Mouse (Mus musculus) right cerebral cortex, postnatal 14 days (tissue): ENCODE data around the gene Afm.

Experiments used
- DNase-seq: peaks from one replicate; pipeline ENCODE4 v3.0.0; 2022

The Afm gene

GRCm38 (mm10) chr5:90518356-90519100 lies at the start of gene Afm:
Afm (plus strand) TSS chr5:90518932.
- no peak for DNase-seq

- DNase-seq: no peak
Measured at GRCm38 (mm10) chr5:90470836-90471235, 47.9 kb upstream of the Afm start.

DNA sequence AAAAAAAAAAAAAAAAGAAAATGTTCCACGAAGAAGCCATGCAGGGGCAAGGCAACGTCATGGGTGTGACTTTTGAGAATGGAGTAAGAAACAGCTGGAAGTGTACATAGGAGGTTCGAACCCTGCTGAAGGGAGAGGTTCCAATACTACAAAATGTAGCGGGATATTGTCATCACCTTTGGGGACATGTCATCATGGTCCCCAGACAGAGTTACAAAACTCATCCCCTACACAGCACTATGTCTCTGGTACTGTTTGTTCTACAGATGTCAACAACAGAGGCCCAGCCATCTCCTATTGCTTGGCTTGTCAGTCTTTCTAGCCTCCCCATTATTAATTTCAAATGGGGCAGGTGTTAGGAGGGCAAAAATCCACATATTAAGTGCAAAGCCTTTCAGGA lies 44.8 kb upstream of the Afm start:
- DNase-seq: no peak

DNA sequence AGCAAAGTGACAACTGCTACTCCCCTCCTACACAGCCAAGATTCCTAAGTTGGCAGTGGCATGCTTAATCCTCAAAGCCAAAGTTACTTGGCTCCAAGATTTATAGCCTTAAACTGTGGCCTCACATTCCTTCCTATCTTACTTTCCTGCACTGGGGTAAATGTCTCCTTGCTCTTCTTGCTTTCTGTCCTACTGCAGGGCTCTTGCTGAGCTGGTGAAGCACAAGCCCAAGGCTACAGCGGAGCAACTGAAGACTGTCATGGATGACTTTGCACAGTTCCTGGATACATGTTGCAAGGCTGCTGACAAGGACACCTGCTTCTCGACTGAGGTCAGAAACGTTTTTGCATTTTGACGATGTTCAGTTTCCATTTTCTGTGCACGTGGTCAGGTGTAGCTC lies 44.4 kb upstream of the Afm start:
- DNase-seq: no peak

- DNase-seq: no peak
Measured at GRCm38 (mm10) chr5:90476741-90477140, 42.0 kb upstream of the Afm start.

DNA sequence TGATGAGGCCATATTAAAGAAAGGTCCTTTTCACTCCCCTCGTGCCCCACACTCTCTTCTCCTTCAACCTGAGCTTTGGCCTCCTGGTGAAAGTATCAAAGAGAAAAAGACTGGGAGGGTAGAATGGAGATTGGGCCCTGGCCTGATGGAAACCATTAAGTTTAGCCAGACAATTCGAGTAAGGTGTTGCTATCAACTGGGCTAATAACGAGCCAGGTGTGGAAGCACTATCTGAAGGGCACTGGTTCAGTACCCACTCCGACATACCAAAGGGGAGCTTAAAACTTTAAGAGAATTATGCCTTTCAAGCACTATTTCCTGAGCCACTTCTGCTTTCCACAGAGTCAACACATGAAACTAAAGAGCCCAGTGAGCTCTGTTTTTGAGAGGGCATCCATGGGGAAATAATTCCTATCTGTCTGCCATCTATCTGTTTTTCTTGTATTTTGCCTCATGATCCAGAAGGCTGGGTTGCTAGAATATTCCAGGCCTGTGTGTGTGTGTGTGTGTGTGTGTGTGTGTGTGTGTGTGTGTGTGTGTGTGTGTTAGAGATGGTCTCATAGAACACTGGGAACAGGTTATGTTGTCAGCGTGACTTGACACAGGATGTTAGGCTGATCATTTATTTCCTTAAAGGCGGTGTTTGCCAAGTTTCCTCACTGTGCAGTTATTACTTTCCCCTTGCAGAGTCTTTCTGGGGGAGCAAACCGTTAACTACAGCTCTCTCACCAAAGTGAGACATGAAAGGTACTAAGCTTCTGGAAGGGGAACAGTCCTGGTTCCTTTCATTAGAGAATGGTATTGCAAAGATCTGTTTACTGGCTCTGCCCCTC lies 41.2 kb upstream of the Afm start:
- DNase-seq: no peak

DNA sequence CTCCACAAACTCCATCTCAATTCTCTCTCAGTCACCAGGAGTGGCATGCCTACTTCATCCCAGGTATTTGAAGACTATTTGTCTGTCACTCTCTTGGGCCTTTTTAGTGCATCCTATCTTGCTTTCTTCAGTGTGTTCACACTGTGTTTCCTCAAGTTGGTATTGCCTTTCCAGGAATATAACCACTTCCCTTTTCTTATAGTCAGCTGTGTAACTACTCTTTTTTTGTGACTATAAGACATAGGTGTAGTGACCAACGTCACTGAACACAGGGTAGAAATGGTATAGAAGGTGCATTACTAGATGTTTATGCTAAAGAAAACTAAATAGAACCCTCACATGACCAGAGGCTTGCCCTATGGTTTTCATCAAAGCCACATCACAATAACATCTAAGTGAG lies 39.8 kb upstream of the Afm start:
- no peak for DNase-seq

- no peak for DNase-seq
Measured at GRCm38 (mm10) chr5:90485597-90485996, 33.1 kb upstream of the Afm start.

DNA sequence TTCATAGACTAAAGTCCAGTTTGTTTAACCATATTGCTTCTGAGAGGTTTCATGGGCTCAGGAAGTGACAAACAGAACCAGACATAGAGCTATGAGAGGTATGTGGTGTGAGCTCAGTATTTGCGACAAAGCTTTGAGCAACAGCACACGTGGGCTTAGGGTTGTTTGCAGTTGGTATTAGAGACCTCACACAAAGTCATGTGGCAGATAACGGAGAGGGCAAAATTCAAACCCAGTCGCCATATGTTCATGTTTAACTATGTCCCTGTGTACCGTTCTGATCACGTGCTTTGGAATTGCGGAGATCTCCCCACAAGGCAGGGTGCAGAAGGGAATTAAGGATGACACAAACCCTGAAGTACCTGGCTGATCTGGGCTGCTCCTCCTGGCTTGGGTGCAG lies 30.4 kb upstream of the Afm start:
- no peak for DNase-seq

DNA sequence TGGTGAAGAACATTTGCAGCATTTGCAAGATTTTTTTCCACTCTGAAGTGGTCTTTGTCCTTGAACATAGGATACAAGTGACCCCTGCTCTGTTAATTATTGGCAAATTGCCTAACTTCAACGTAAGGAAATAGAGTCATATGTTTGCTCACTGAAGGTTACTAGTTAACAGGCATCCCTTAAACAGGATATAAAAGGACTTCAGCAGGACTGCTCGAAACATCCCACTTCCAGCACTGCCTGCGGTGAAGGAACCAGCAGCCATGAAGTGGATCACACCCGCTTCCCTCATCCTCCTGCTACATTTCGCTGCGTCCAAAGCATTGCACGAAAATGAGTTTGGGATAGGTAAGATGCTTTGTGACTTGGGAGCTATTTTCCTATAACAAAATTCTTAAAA lies 28.2 kb upstream of the Afm start, which contains the start of gene Afp:
Gene Afp (plus strand): TSS at position 220 of the 400 bp plus-strand sequence.
- DNase-seq: no peak

GRCm38 (mm10) chr5:90492440-90492839 lies 26.3 kb upstream of the Afm start:
- DNase-seq: no peak

- no peak for DNase-seq
Measured at GRCm38 (mm10) chr5:90494308-90494707, 24.4 kb upstream of the Afm start.

DNA sequence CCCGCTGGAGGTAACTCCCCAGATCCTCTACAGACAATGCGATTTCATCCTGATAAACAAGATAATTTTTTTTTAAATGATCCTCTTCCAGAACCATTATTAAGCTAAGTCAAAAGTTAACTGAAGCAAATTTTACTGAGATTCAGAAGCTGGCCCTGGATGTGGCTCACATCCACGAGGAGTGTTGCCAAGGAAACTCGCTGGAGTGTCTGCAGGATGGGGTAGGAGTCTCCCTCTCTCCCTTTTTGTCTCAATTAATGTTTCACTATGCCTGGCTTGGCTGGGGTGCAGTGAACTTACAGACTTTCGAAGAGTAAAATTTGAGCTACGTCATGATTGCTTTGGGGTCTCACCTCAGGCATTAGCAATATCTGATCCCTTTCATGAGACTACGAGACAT lies 19.2 kb upstream of the Afm start:
- peak; percentile 24 for DNase-seq

GRCm38 (mm10) chr5:90500714-90501113 lies 18.0 kb upstream of the Afm start:
- DNase-seq: peak; percentile 75

DNA sequence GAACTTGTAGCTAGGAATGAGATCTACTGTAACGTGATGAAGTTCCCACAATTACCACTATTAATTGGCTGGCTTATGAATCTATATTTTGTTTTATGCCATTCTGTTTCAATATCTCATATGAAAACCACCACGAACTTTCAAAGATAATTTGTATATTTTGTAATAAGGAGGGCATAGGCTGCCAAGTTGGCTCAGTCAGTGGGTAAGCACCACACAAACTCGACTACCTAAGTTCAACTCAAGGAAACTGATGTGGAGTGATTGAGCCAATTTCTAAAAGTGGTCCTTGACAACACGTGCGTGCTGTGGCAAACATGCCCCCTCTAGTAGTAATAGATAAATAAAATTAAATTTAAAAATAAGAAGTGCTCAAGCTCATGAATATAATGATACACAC lies 17.0 kb upstream of the Afm start:
- no peak for DNase-seq

GRCm38 (mm10) chr5:90504742-90505141 lies 14.0 kb upstream of the Afm start:
- DNase-seq: no peak

DNA sequence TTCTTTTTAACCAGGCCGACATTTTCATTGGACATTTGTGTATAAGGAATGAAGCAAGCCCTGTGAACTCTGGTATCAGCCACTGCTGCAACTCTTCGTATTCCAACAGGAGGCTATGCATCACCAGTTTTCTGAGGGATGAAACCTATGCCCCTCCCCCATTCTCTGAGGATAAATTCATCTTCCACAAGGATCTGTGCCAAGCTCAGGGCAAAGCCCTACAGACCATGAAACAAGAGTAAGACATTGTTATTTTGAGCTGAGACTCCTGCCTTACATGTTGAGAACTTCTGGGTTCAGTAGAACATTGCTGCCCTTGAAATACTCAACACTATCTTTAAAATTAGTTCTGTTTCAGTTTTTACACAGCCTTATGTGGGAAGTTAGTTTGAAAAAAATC lies 12.2 kb upstream of the Afm start:
- no peak for DNase-seq

DNA sequence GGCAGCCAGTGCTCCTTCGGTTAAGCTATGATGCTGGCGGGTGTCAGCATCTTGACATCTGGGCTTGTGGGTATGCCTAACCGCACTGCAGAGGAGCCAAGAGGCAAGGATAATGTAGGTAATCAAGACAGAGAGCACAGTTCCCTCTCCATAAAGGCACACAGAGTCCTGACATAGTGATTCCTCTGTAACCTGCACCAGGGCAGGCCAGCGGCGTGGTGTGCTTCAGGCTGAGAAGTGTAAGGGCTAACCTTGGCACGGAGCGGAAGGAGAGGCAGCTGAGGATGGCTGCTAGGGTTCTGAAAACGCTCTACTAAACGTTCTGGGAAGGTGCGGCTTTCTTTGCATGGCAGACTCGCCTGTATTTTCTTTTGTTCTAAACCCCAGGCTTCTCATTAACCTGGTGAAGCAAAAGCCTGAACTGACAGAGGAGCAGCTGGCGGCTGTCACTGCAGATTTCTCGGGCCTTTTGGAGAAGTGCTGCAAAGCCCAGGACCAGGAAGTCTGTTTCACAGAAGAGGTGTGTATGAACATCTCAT lies 11.3 kb upstream of the Afm start:
- DNase-seq: no peak

- DNase-seq: no peak
Measured at GRCm38 (mm10) chr5:90509828-90510592, 8.7 kb upstream of the Afm start.

GRCm38 (mm10) chr5:90512288-90512955 lies 6.3 kb upstream of the Afm start:
- no peak for DNase-seq

DNA sequence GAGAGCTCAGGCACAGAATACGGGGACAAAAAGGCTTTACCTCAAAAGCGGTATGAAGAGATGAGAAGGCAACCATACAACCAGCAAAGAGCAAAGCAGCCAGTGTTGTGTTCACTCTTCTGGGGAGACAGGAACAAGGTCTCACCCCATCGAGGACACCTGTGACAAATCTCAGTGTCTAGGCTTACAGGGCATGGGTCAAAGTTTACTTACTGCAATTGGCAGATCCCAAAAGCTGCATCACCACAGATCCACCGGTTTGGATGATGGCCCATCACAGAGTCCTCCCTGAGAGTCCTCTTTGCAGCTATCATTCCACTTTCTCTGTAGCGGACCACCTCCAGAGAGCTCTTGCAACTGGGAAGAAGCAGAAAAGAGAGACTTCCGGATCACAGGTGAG lies 3.2 kb upstream of the Afm start:
- DNase-seq: no peak

GRCm38 (mm10) chr5:90551191-90551590 lies 32.5 kb downstream of the Afm start:
- no peak for DNase-seq

DNA sequence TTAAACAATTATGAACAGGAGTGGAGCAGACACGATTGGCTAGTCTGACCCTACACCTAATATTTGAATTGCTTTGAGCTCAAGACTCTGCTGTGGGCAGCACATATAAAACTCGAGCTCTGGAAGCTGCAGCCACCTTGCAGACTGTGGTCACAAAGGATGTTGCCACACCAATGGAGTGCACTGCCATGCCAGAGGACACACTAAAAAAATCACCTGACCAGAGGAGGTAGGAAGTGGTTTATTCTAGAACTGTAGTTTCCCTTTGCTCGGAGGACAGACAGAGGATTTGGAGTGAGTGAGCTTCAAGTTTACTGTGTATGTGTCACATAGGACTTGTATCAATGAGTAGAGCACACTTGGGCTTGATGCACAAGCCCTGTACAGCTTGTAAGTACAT lies 37.3 kb downstream of the Afm start:
- no peak for DNase-seq
